Mouse (Mus musculus): ENCODE measurements at regions not wholly inside any gene's neighbourhood (a gene's known extent, or its start where the extent isn't known, plus 50 kb on each side); places are given as distances from the start of the nearest gene placed in this dataset.

DNA sequence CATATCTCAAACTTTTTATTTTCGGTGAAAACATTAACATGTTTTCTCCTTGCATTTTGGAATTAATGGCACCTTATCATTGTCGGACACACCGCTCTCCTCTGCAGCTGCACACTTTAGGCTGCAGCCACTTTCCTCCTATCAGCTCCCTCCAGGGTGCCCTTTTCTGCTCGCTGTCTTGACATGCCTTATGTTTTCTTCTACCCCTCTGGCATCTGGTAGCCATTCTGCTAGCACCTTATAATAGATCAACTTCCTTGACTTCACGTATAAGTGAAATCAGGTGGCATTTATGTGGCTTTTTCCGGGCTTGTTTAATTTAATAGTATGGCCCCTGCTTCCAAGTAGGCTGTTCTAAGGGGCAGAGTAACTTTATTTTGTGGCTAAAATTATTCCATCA, 747.8 kb downstream of the Slitrk6 start:
- DNase-seq, result no peak

DNA sequence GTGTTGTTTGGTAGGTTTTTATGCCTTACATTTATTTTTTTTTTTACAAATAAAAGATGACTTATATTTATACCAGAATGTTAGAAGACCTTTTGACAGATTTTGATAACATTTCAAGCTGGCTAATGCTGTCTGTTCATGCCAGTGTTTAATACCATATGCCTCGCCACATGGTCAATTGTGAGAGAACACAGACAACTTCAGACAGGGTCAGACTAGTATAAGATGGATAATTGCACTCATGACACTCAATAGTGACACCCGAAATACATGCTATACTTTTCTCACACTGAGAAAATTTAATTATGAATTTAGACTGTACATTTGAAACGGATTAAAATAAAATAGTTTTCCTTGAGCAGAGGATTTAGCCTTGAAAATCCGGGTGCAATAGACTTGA, 769.9 kb downstream of the Slitrk6 start:
- no peak for DNase-seq

- no peak for DNase-seq
Observed at GRCm38 (mm10) chr14:109958008-109958407, 796.9 kb downstream of the Slitrk6 start.

DNA sequence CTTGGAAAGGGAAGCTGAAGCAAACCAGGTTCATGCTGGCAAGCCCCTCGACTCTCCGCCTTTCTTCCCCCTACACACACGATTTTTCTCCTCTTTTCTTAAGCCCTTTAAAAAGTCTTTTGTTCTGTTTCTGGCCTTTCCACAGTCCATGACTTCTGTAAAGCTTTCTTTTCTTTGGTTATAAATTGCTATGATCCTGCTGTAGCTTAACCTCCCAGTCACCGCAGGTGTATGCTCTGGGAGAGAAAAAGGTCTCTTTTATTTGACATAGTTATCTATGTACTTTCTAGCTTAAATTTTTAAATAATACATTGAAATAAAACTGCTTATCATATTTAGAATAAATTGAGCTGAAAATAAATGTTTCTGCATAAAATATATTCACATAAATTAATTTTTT, 813.0 kb downstream of the Slitrk6 start:
- no peak for DNase-seq

- DNase-seq, result no peak
Observed at GRCm38 (mm10) chr14:109941162-109941561, 813.8 kb downstream of the Slitrk6 start.

DNA sequence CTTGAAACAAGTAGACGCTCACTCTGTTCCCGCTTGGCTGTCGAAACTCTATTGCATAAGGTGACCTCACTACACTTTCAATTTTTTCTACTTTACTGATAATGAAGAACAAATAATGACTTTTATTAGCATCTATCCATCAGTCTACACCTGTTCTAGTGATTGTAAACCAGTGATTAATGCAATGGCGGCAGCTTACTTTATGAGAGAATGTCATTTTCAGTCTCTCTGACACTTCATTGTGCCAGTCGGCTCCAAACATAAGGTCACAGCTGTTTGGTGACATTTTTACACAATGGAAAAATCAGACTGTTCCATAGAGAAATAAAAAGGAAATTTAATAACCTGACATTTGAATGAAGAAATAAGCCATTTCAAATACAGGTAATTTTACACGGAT, 817.5 kb downstream of the Slitrk6 start:
- no peak for DNase-seq

DNA sequence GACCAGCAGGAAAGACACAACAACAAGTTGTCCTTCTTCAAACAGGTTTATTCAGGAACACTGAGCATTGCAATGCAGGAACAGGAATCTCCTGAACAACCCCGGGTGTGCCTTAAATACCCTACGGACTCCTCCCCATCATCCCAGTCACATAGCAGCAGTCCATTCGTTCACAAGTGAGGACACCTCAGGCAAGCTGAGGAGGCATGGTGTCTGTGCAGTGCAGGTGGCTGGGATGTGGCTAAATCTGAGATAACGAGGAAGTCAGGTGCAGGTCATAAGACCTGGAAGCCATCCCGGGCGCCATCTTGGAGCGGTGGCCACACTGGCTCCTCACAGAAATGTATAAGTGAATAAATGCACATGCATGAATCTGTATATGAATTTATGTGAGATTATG, 826.0 kb downstream of the Slitrk6 start:
- DNase-seq, result no peak

GRCm38 (mm10) chr14:109891896-109892165, 863.1 kb downstream of the Slitrk6 start:
- DNase-seq, result no peak

DNA sequence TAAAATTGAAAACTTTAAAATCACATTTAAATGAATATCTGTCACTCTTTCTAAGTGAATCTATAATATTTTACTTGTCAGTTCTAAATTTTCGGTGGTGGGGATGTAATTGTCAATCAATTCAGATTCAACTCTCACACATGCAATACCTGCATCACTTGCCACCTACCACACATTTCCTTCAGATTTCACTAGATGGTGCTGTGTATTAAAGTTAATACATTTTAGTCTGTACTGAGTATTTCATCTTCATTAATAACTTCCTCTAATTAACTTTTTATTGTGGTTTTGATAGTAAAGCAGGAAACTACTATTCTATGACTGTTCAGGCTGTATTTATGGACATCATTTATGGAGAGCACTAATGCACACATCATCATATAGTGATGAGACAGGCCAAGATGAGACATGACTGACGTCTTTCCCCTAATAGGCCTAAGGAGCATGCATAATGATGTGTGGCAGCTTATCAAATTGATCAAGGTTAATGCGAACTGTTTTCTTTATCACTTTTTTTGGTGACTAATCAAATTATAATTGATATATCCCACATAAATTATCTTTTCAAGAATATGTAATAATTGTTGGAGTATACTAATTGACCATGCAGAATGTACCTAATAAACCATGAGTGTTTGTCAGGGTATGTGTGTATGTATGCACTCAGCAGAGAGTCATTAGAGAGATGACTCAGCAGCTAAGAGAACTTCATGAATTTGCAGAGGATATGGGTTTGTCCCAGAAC, 863.6 kb downstream of the Slitrk6 start:
- DNase-seq, result no peak

GRCm38 (mm10) chr14:109876950-109877663, 877.8 kb downstream of the Slitrk6 start:
- DNase-seq, result no peak

- DNase-seq, result peak; percentile 32
Observed at GRCm38 (mm10) chr14:109874230-109874629, 880.7 kb downstream of the Slitrk6 start.

GRCm38 (mm10) chr14:109840354-109841104, 914.4 kb downstream of the Slitrk6 start:
- DNase-seq, result no peak

- no peak for DNase-seq
Observed at GRCm38 (mm10) chr14:109802522-109803126, 888.7 kb upstream of the Slitrk1 start.

- DNase-seq, result no peak
Observed at GRCm38 (mm10) chr14:109772246-109772645, 858.3 kb upstream of the Slitrk1 start.

GRCm38 (mm10) chr14:109760892-109761291, 846.9 kb upstream of the Slitrk1 start:
- DNase-seq, result no peak

Small RNAs in the stretch of these regions (microRNA-seq; reads per million reads assigned to microRNA genes)
- gene Gm24369, result 0 reads per million in 2 experiments
